Mouse (Mus musculus): ENCODE data around the gene S100pbp. TPM values are rescaled to one million over a fixed set of nuclear protein-coding genes. Genes with fewer than 3 reads are reported as not detected.

Gene S100pbp
- total RNA-seq, 2 experiments from 2014 or later: 33.6 to 36.0 TPM

- no peak for TF ChIP-seq CTCF (conservative IDR thresholded peaks at IDR 0.05)
- Histone ChIP-seq H3K27ac (no peak overlapping the region), H3K4me3 (no peak overlapping the region)
- no peak for DNase-seq (ENCODE audit: low spot score in 2 of 2)
Measured at GRCm38 (mm10) chr4:129161076-129161475, 28.5 kb downstream of the S100pbp start.

DNA sequence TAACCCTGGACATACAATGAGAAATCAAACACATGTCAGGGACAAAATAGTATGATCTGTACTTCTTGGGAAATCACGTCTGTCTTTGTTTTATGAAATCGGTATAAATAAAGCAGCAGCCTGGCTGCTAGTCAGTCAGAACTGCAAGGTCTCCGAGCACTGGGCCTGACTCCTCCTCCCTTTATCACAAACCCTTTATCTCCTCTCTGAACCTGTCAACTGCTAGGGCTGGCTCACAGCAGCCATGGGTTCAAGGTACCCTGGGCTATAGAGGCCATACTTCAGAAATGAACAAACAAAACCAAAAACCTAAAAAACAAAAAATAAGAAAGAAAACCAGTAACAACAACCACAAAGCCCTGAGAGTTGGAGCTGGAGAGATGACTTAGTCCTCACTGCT is 31.0 kb downstream of the S100pbp start:
- Histone ChIP-seq H3K27ac (peak overlapping the region; percentile 58), H3K4me3 (no peak overlapping the region)
- no peak for TF ChIP-seq CTCF (conservative IDR thresholded peaks at IDR 0.05)
- no peak for DNase-seq (ENCODE audit: low spot score in 2 of 2)

- Histone ChIP-seq H3K4me3 (no peak overlapping the region), H3K27ac (0 out of 2 replicates have a peak overlapping the region, but pooled peaks have one; percentile 58)
- DNase-seq (ENCODE audit: low spot score in 2 of 2): no peak
- TF ChIP-seq CTCF (conservative IDR thresholded peaks at IDR 0.05): no peak
Measured at GRCm38 (mm10) chr4:129157541-129157940, 32.0 kb downstream of the S100pbp start.

DNA sequence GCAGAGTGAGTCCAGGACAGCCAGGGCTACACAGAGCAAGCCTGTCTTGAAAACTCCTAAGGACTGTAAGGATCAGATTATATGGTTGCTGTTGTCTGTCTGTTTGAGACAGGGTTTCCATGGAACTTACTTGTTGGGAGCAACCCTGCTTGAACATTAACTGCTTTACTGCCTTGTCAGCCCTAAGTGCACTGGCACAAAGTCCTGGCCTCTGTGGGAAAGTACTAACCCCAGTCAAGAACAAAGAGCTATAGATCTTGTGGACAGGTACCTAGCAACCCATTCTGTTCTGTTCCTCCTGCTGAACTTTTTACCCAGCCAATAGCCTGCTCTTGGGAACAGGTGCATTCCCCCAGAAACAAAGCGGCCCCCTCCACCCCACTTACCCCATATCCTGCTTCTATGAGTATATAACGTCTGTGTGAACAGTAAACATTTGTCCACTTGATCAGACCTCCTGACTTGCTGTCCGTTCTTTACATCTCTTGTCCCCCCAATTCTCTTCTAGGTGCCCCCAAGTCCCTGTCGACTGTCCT is 38.2 kb downstream of the S100pbp start:
- DNase-seq (ENCODE audit: low spot score in 2 of 2): no peak
- no peak for TF ChIP-seq CTCF (conservative IDR thresholded peaks at IDR 0.05)
- Histone ChIP-seq H3K4me3 (no peak overlapping the region), H3K27ac (peak overlapping the region; percentile 81)

DNA sequence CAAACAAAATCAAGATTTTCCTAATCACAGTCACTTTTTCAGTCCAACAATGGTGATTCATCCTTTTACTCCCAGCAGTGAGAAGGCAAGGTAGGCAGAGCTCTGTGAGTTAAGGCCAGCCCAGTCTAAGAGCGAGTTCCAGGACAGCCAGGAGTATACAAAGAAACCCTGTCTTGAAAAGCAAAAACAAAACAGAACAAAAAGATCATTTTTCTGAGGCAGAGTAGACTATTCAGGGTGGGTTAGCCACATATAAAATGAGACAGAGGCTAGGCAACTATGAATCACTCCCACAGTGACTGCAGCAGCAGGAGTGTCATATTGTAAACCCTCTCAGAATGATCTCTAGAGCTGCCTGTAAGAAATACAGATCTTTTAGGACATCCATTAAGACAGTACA is 40.2 kb downstream of the S100pbp start:
- TF ChIP-seq CTCF (conservative IDR thresholded peaks at IDR 0.05): no peak
- Histone ChIP-seq H3K4me3 (no peak overlapping the region), H3K27ac (peak overlapping the region; percentile 81)
- DNase-seq (ENCODE audit: low spot score in 2 of 2): no peak

GRCm38 (mm10) chr4:129147552-129148103 is 41.9 kb downstream of the S100pbp start:
- Histone ChIP-seq H3K27ac (peak overlapping the region; percentile 81), H3K4me3 (no peak overlapping the region)
- no peak for TF ChIP-seq CTCF (conservative IDR thresholded peaks at IDR 0.05)
- DNase-seq (ENCODE audit: low spot score in 2 of 2): peak in 1 of 2 experiments; percentile 50

- H3K4me3 ChIP-seq: no peak overlapping the region
Measured at GRCm38 (mm10) chr4:129146392-129146791, 43.1 kb downstream of the S100pbp start.

GRCm38 (mm10) chr4:129145943-129146342 is 43.6 kb downstream of the S100pbp start:
- TF ChIP-seq CTCF (conservative IDR thresholded peaks at IDR 0.05): no peak
- Histone ChIP-seq H3K27ac (peak overlapping the region; percentile 84; the same call in 1 of the 2 replicates), H3K4me3 (no peak overlapping the region)
- DNase-seq (ENCODE audit: low spot score in 2 of 2): no peak

More at GRCm38 (mm10) chr4:129146392-129146791, 43.1 kb downstream of the S100pbp start:
- TF ChIP-seq CTCF (conservative IDR thresholded peaks at IDR 0.05): no peak
- no peak for DNase-seq (ENCODE audit: low spot score in 2 of 2)
- H3K27ac ChIP-seq: peak overlapping the region; percentile 52; the same call in 1 of the 2 replicates

DNA sequence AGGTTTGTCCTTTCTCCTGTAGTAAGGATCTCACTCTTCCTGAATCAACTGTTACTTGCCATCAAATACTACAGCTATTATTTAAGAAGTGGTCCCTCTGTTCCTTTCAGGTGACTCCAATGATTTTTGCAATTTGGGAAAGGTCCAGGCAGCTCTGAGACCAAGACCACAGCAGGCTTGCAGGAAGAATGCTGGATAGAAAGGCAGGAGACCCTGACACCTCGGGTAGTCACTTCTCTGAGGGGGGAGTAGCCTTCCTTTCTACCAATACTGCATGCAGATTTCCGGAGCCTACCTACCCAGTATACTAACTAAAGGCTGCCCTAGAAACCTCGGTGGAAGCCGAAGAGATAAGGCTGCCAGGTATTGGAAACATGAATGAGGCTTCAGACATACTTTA is 44.1 kb downstream of the S100pbp start:
- TF ChIP-seq CTCF (conservative IDR thresholded peaks at IDR 0.05): no peak
- Histone ChIP-seq H3K4me3 (no peak overlapping the region), H3K27ac (peak overlapping the region; percentile 84)
- no peak for DNase-seq (ENCODE audit: low spot score in 2 of 2)

DNA sequence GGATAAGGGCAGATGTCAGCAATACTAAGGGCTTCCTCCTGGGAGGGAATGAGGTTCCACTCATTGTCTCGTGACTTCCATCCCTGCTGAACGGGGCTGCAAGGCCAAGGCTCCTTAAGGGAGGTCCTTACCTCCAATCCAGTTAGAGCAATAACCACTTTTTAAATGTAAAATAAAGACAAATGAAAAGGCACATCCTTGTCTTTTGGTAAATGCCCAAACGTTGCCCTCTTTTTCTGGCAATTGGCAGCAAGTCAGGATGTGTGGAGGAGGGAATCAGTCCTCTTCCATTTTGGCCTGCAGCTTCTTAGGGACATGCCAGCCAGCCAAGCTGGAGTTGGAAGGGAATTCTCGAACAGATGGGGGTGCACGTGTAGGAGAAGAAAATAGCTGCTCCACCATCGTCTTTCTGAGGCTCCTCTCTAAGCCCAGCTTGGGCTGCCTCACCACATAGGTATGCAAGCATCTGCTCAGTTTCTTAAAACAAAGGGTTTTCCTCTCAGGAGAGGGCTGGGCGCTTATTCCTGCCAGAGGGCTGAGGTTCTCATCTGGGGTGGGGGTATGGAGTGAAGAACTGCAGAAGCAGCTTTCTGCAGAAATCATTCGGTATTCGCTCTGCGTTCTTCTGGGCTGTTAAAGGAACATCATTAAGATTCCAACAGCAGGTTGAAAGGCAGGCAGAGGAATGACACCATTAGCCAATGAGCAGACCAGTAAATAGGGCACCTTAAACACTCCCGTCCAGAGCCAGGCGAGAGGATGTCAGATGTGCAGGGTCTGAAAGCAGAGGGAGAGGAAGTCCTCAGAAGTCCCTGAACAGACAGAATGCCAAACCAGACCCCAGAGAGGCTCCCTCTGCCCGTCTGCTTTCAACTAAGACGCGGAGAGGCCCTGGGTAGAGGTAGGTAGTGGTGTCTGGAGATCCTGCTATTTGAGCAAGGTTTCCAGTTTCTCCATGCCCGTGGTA is 44.8 kb downstream of the S100pbp start:
- no peak for TF ChIP-seq CTCF (conservative IDR thresholded peaks at IDR 0.05)
- peak; percentile 78 to 85 for DNase-seq (ENCODE audit: low spot score in 2 of 2)
- no peak overlapping the region; the same call in 1 of the 2 replicates for H3K4me3 ChIP-seq

GRCm38 (mm10) chr4:129143509-129143908 is 46.0 kb downstream of the S100pbp start:
- DNase-seq (ENCODE audit: low spot score in 2 of 2): no peak
- peak overlapping the region; percentile 84 for H3K27ac ChIP-seq
- no peak overlapping the region for H3K4me3 ChIP-seq
- no peak for TF ChIP-seq CTCF (conservative IDR thresholded peaks at IDR 0.05)

More for the DNA sequence above, 44.8 kb downstream of the S100pbp start:
- peak overlapping the region; percentile 84 for H3K27ac ChIP-seq

DNA sequence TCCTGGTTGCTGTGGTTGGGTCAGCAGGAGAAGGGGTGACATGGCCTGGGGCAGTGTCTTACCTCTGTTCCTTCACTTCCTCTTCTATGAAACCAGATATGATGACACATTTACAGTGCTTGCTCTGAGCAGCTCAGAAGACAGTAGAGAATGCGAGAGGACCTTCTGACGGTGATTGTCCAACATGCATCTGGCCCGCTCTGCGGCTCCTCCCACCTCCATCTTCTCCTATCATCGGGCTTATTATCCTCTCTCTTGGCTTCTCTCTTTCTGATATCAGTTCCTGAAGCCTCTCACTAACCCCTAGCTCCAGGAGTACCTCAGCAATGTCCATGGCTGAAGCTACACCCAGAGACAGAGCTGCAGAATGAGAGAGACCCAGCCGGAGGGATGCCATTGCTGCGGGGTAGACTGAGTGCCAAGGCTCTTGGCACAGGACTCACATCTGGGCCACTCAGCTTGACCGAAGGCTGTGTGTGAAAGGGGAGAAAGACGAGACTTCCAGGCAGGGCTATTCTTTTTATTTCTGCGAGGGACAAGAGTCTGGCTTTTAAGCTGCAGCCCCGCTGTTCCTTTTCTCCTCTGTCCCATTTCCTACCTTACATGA is 47.0 kb downstream of the S100pbp start:
- DNase-seq (ENCODE audit: low spot score in 2 of 2): no peak
- no peak overlapping the region for H3K4me3 ChIP-seq
- H3K27ac ChIP-seq: peak overlapping the region; percentile 65; the same call in 1 of the 2 replicates
- no peak for TF ChIP-seq CTCF (conservative IDR thresholded peaks at IDR 0.05)
